Mouse (Mus musculus) cerebellum, postnatal 14 days (tissue): ENCODE measurements at regions not wholly inside any gene's neighbourhood (a gene's known extent, or its start where the extent isn't known, plus 50 kb on each side); places are given as distances from the start of the nearest gene placed in this dataset.

Source experiments
- DNase-seq, 2 experiments: peaks; one replicate each; pipeline ENCODE4 v3.0.0; 2021; ENCODE audit warnings: mixed read lengths in 2 of 2

GRCm38 (mm10) chr3:124849915-124850314 lies 269.0 kb upstream of the 1700003H04Rik start:
- DNase-seq, result no peak

DNA sequence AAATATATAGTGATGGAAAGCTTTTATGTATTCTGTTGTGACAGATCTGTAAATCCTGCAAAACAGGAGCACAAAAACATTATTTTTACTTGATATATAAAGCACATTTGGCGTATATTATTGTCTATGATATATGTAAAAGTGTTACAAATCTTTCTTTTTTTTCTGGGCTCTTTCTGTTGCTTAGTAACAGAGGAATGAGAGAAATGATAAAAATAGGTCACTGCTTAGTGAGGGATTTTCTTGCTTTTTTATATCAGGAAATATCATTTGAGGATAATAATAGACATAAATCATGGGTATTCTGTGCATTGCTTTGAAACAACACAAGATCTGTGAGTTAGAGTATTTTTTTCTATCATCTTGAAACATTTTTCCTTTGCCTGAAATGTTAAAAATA lies 239.7 kb upstream of the 1700003H04Rik start:
- DNase-seq, result no peak

DNA sequence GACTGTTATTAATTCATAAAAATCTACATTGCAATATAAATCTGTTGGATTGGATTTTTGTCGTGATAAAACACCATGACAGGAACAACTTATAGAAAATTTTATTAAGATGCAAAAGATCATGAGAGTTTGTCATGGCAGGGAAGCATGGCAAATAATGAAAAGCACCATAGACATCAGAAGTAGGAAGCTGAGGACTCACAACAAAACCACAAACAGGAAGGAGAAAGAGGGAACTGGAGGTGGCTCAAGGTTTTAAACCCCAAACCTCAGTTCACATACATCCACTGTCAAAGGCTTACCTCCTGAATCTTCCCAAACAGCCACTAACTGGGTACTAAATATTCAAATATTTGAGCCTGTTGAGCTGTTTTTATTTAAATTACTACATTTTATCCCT lies 226.0 kb upstream of the 1700003H04Rik start:
- DNase-seq, result no peak

- no peak for DNase-seq
These were observed 208.5 kb upstream of the 1700003H04Rik start for GRCm38 (mm10) chr3:124789220-124790017.

GRCm38 (mm10) chr3:124788181-124788580 lies 207.3 kb upstream of the 1700003H04Rik start:
- DNase-seq, result no peak

GRCm38 (mm10) chr3:124770326-124770725 lies 189.4 kb upstream of the 1700003H04Rik start:
- DNase-seq, result peak in 1 of 2 experiments; percentile 21

DNA sequence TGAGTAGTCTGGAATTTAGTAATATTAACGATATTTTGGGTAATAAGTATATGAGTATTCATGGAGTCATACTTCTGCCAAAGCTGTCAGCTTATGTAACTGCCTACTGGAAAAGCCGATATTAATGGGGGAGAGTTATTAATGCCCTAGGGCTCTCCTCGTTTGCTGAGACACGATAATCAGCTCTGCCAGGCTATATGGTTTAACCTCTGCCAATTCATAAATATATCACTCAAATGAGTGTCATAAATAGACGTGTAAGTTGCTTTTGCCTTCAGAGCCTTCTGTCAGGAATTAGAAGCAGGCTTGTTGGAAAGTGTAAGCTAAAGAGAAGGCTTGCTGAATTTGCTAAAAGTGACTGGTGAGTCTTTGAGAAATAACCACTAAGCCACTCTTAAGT lies 188.4 kb upstream of the 1700003H04Rik start:
- DNase-seq, result peak in 1 of 2 experiments; percentile 6

GRCm38 (mm10) chr3:124755693-124756435 lies 175.0 kb upstream of the 1700003H04Rik start:
- no peak for DNase-seq

DNA sequence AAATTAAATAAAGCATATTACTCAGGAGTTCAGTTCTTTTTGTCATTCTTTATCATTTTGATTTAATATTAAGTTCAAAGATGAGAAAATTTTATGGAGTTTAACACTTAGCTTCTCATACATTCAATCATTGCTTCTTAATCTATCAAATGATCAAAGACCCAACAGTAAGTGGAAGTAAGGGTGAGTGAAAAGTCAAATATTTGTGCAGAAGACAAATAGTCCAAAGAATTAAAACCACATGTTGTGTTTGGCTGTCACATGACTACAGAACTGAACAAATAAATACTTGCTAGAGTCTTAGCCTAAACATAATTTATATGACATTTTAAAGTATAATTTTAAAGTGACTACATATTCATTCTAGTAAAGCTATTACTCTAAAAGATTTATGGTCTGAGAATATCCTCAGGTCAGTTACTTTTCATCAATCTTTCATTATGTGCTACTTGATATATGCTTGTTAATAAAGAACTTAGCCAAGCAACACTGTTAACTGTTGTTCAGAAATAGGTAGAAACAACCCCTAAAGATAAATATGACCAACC lies 171.7 kb upstream of the 1700003H04Rik start:
- no peak for DNase-seq

DNA sequence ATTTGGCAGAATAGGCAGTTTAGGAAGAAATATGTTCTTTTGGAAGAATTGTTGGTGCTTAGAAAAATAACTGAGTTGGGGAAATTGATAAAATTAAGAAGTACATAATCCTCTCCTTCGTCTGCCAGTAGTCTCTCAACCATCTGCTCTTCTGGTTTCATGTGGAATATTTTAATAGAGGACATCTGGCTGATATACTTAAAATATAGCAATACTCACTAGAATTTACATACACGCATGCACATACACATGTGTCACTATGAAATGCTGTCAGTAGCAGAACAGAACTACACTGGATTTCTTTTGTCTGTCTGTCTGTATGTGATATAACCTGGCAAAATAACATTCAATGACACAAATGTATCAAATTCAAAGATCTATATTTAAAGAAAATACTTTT lies 168.4 kb upstream of the 1700003H04Rik start:
- DNase-seq, result no peak

- DNase-seq, result no peak
These were observed 147.4 kb upstream of the 1700003H04Rik start for GRCm38 (mm10) chr3:124728281-124728680.

DNA sequence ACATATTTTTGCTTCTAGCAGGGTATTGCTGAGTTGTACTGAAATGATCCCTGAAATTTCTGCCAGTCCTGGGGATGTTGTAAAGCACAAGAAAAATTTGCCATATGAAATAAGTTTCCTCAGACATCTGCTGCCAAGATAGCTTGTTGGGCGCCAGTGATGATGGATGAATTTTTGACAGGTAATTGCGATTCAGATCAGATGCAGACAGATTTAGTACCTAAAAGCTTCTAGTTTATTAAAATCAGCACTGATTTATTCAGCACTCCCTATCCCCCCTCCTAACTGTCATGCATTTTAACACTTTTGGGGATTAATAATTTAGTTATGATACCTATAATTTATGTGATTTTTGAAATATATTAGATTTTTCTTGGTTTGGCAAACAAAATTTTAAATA lies 131.3 kb upstream of the 1700003H04Rik start:
- no peak for DNase-seq

GRCm38 (mm10) chr3:124673551-124673950 lies 92.7 kb upstream of the 1700003H04Rik start:
- DNase-seq, result no peak

DNA sequence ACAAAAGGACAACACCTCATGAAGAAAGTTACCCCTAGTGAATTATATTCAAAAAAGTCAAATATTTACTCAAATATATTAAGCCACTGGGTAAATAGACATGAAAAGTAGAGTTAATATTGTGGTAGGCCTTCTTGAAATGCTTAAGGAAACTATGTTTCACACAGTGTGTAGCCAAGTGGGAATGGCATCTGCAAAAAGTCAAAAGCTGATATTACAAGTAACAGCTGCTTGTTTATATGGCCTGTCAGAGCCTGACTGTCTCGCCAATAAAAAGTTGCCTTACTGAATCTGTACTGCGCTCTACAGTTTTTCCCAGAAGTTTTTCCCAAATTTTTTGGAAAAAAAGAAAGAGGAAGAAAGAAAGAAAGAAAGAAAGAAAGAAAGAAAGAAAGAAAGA lies 77.3 kb upstream of the 1700003H04Rik start:
- no peak for DNase-seq

DNA sequence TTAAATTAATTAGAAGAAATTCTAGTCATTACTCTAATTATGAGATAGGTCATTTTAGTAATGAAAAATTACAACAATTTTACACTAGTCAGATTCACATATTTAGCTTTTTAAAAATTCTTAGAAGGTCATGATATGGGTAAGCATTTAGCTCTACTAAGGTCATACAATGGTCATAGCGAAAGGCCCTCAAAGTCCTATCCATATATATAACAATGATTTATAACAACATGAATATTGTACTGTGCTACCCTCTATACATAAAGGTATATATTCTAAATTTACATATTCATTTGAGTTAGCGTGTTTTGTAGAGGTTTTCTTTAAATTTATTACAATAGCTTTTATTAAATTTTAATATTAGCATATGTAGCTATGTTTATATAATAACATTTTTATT lies 52.5 kb upstream of the 1700003H04Rik start:
- DNase-seq, result no peak
